Mouse (Mus musculus) bone marrow, adult 2 months (tissue): ENCODE measurements around the gene Sec23b.

Experiments
- CTCF ChIP-seq: fragments of 200-500 bp; IDR thresholded peaks from 2 replicates; pipeline ENCODE4 v1.5.1; 2011; ENCODE audit warnings: low read length, control low read depth; ENCODE audit not compliant: control insufficient read depth, insufficient read depth
- POLR2A ChIP-seq: fragments of 200-500 bp; IDR thresholded peaks from 2 replicates; pipeline ENCODE4 v1.6.1; 2011; ENCODE audit warnings: low read depth, mild to moderate bottlenecking, control low read depth, low read length, borderline replicate concordance; ENCODE audit not compliant: control insufficient read depth

- TF ChIP-seq CTCF, result no peak
- no peak for TF ChIP-seq POLR2A
These were observed 676 bp upstream of the Sec23b start for GRCm38 (mm10) chr2:144555286-144555819.
